Mouse (Mus musculus): ENCODE results near the gene Rbfox2. TPM values are rescaled to one million over a fixed set of nuclear protein-coding genes. Genes with fewer than 3 reads are reported as not detected.

Gene Rbfox2
- total RNA-seq, 2 experiments from 2014 or later, result 104 to 121 TPM

- intact Hi-C loops (cut with DNase I; ENCODE audit: low total_unique reads), result no loop called here
- DNase-seq, result no peak
Measured at GRCm38 (mm10) chr15:77094431-77094830, 212.4 kb downstream of the Rbfox2 start.

- intact Hi-C loops (cut with DNase I; ENCODE audit: low total_unique reads), result no loop called here
Measured at GRCm38 (mm10) chr15:77091394-77091793, 215.4 kb downstream of the Rbfox2 start.

GRCm38 (mm10) chr15:77090531-77090930, 216.3 kb downstream of the Rbfox2 start:
- intact Hi-C loops (cut with DNase I; ENCODE audit: low total_unique reads), result no loop called here
- no peak for DNase-seq

More at GRCm38 (mm10) chr15:77091394-77091793, 215.4 kb downstream of the Rbfox2 start:
- no peak for DNase-seq

GRCm38 (mm10) chr15:77089249-77089648, 217.6 kb downstream of the Rbfox2 start:
- DNase-seq, result no peak
- intact Hi-C loops (cut with DNase I; ENCODE audit: low total_unique reads), result no loop called here

GRCm38 (mm10) chr15:77086488-77086887, 220.3 kb downstream of the Rbfox2 start:
- intact Hi-C loops (cut with DNase I; ENCODE audit: low total_unique reads), result no loop called here
- DNase-seq, result no peak

GRCm38 (mm10) chr15:77085818-77086217, 221.0 kb downstream of the Rbfox2 start:
- no peak for DNase-seq
- intact Hi-C loops (cut with DNase I; ENCODE audit: low total_unique reads), result no loop called here

GRCm38 (mm10) chr15:77081454-77081853, 225.3 kb downstream of the Rbfox2 start:
- intact Hi-C loops (cut with DNase I; ENCODE audit: low total_unique reads), result no loop called here
- DNase-seq, result no peak

GRCm38 (mm10) chr15:77080684-77081254, 226.0 kb downstream of the Rbfox2 start:
- intact Hi-C loops (cut with DNase I; ENCODE audit: low total_unique reads), result no loop called here
- no peak for DNase-seq

GRCm38 (mm10) chr15:77079890-77080361, 226.9 kb downstream of the Rbfox2 start:
- peak; percentile 57 for DNase-seq
- intact Hi-C loops (cut with DNase I; ENCODE audit: low total_unique reads), result no loop called here

- intact Hi-C loops (cut with DNase I; ENCODE audit: low total_unique reads), result no loop called here
- no peak for DNase-seq
Measured at GRCm38 (mm10) chr15:77079256-77079822, 227.5 kb downstream of the Rbfox2 start.

GRCm38 (mm10) chr15:77078786-77079185, 228.0 kb downstream of the Rbfox2 start:
- DNase-seq, result no peak
- intact Hi-C loops (cut with DNase I; ENCODE audit: low total_unique reads), result no loop called here

GRCm38 (mm10) chr15:77077906-77078305, 228.9 kb downstream of the Rbfox2 start:
- no peak for DNase-seq
- intact Hi-C loops (cut with DNase I; ENCODE audit: low total_unique reads), result no loop called here

GRCm38 (mm10) chr15:77076523-77076922, 230.3 kb downstream of the Rbfox2 start:
- no peak for DNase-seq
- intact Hi-C loops (cut with DNase I; ENCODE audit: low total_unique reads), result no loop called here

- intact Hi-C loops (cut with DNase I; ENCODE audit: low total_unique reads), result no loop called here
- no peak for DNase-seq
Measured at GRCm38 (mm10) chr15:77072556-77073163, 234.1 kb downstream of the Rbfox2 start.

- no peak for DNase-seq
- intact Hi-C loops (cut with DNase I; ENCODE audit: low total_unique reads), result no loop called here
Measured at GRCm38 (mm10) chr15:77071501-77071900, 235.3 kb downstream of the Rbfox2 start.

- DNase-seq, result no peak
- intact Hi-C loops (cut with DNase I; ENCODE audit: low total_unique reads), result no loop called here
Measured at GRCm38 (mm10) chr15:77070745-77071268, 236.0 kb downstream of the Rbfox2 start.

- DNase-seq, result no peak
- intact Hi-C loops (cut with DNase I; ENCODE audit: low total_unique reads), result no loop called here
Measured at GRCm38 (mm10) chr15:77069019-77069418, 237.8 kb downstream of the Rbfox2 start.

- DNase-seq, result peak; percentile 55
Measured at GRCm38 (mm10) chr15:77068439-77068861, 238.4 kb downstream of the Rbfox2 start.

GRCm38 (mm10) chr15:77066233-77066632, 240.6 kb downstream of the Rbfox2 start:
- intact Hi-C loops (cut with DNase I; ENCODE audit: low total_unique reads), result no loop called here
- DNase-seq, result no peak

More at GRCm38 (mm10) chr15:77068439-77068861, 238.4 kb downstream of the Rbfox2 start:
- intact Hi-C loops (cut with DNase I; ENCODE audit: low total_unique reads), result no loop called here

GRCm38 (mm10) chr15:77065259-77065852, 241.4 kb downstream of the Rbfox2 start:
- DNase-seq, result no peak
- intact Hi-C loops (cut with DNase I; ENCODE audit: low total_unique reads), result no loop called here
